Mouse (Mus musculus): ENCODE results near the gene Llgl2. TPM values are rescaled to one million over a fixed set of nuclear protein-coding genes. Genes with fewer than 3 reads are reported as not detected.

The Llgl2 gene
- polyA plus RNA-seq (2012; rRNA removed): 1.5 and 2.5 TPM in 2 replicates

DNA sequence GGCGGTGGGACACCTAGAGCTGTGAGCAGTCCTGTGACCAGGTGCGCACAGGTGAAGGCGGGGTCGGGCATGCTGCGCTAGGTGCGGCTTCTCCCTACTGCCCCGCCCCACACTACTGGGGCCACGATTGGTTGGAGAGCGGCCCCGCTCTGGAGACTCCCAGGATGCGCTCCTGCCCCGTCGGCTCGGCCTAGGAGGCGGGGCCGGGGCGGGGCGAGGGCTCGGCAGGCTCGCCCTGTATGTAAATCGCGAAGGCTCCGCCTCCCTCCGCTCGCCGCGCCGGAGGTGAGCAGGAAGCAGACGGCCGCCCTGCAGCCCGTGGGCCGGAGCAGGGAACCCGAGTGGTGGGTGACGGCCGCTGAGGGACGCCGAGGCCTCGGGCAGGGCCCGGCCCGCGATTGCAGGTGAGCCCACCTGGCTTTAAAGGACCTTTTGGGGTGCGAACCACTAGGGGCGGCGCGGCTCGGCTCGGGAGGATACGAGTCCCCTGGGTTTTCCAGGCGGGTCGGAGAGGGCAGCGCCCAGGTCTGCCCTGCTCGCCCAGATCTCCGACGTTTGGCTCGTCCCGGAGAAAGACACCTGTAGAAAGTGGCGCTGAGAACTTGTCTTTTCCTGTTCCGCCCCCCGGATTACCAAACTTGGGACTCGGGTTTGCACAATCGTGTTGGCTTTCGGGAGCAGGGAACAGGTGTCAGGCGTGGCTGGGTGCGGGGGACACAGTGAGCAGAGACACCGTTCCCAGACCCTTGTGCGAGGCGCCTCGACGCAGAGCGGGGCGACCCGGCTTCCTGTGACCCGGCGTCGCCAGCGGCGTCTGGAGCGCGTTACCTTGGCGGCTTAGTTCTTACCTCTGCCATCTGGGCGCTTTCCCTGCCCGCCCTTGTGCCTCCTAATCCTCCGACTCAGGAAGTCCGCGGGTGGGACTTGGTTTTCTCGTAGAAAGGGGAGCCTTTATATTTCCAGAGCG is at the start of gene Llgl2:
TSS of gene Llgl2 (plus strand) at position 276 of the 967 bp plus-strand sequence.
- TF ChIP-seq POLR2A (IDR thresholded peaks at IDR 0.05; ENCODE audit: borderline replicate concordance, extremely low read depth, insufficient read depth, insufficient read length, poor library complexity, severe bottlenecking) (peak; percentile 31; the same call in 1 of the 2 replicates), CTCF (IDR thresholded peaks at IDR 0.05; ENCODE audit: borderline replicate concordance, extremely low read depth, insufficient read depth, insufficient read length) (0 out of 2 replicates have a peak, but pooled peaks have one; percentile 8)
- DNase-seq (ENCODE audit: low read depth): peak; percentile 85

DNA sequence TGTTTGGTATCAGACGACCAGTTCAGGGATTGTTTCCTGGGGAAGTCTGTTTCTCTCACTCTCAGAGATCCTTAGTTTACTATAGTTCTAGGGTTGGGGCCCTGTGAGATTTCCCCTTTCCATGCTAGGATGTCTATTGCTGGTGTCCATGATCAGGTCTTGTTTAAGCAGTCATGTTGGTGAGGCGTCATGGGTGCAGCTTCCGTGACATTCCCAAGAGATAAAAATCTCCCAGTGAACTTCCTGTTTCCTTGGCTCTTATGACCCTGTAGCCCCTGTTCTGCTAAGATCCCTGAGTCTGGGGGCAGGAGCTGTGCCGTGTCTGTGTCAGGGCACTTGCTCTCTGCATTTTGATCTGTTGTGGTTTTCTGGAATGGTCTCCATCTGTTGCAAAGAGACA is 49.2 kb upstream of the Llgl2 start:
- TF ChIP-seq CTCF (IDR thresholded peaks at IDR 0.05; ENCODE audit: borderline replicate concordance, extremely low read depth, insufficient read depth, insufficient read length): no peak
- no peak for TF ChIP-seq POLR2A (IDR thresholded peaks at IDR 0.05; ENCODE audit: borderline replicate concordance, extremely low read depth, insufficient read depth, insufficient read length, poor library complexity, severe bottlenecking)
- no peak for DNase-seq (ENCODE audit: low read depth)

DNA sequence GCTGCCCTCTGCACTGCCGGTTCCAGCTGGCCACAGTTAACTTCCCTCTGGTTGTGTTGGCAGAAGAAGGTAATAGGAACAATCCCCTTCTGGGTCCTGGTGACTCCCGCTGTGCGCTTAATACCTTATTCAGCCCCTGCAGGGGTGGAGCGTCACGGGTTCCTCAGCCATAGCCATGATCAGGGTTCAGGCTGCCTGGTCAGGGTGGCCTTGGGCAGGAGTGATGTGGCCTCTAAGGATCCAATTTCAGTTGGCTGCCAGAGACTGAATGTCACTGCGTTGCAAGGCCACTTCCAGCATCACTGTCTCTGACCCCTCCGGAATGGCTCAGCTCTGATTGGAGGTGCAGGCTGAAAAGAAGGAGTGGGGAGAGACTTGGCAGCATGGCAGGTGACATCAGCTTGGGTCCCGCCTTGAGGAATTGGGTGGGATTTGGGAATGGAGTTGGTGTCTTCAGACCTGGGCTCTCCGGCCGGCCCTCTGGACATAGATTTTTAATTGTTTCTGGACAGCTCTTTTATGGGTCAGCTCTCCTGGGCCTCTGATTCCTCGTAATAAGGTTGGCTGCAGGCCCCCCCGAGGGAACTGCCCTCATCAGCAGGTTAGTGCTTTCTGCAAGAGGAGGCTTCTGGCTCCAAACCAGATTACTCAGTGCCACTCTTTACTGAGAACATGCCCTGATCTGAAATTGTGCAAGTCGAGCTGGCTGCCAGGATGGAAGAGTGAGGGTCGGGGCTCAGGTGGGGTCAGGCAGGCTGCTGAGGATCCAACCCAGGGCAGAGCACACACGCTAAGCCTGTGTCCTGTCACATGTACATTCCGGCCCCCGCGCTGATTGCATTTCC is 47.8 kb upstream of the Llgl2 start:
- TF ChIP-seq CTCF (IDR thresholded peaks at IDR 0.05; ENCODE audit: borderline replicate concordance, extremely low read depth, insufficient read depth, insufficient read length): no peak
- no peak for TF ChIP-seq POLR2A (IDR thresholded peaks at IDR 0.05; ENCODE audit: borderline replicate concordance, extremely low read depth, insufficient read depth, insufficient read length, poor library complexity, severe bottlenecking)
- peak; percentile 40 for DNase-seq (ENCODE audit: low read depth)

DNA sequence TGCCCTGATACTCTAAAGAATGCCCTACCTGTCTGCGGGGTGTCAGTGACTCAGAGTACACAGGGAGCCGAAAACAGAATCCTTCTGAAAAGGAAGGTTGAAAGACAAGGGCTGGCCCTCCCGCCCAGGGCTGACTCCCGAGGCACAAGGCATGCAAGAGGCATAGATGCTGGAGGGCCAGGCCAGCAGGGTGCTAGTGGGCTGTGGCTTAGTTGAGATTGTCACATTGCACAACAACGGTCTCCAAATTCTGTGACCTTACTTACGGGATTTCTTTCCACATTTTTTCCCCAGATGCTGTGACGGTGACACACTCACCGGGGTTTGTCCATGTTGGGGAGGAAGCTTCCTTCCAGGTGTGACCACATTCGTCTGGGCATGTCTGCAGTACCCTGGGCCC is 46.9 kb upstream of the Llgl2 start:
- DNase-seq (ENCODE audit: low read depth): no peak
- TF ChIP-seq CTCF (IDR thresholded peaks at IDR 0.05; ENCODE audit: borderline replicate concordance, extremely low read depth, insufficient read depth, insufficient read length) (no peak), POLR2A (IDR thresholded peaks at IDR 0.05; ENCODE audit: borderline replicate concordance, extremely low read depth, insufficient read depth, insufficient read length, poor library complexity, severe bottlenecking) (no peak)

DNA sequence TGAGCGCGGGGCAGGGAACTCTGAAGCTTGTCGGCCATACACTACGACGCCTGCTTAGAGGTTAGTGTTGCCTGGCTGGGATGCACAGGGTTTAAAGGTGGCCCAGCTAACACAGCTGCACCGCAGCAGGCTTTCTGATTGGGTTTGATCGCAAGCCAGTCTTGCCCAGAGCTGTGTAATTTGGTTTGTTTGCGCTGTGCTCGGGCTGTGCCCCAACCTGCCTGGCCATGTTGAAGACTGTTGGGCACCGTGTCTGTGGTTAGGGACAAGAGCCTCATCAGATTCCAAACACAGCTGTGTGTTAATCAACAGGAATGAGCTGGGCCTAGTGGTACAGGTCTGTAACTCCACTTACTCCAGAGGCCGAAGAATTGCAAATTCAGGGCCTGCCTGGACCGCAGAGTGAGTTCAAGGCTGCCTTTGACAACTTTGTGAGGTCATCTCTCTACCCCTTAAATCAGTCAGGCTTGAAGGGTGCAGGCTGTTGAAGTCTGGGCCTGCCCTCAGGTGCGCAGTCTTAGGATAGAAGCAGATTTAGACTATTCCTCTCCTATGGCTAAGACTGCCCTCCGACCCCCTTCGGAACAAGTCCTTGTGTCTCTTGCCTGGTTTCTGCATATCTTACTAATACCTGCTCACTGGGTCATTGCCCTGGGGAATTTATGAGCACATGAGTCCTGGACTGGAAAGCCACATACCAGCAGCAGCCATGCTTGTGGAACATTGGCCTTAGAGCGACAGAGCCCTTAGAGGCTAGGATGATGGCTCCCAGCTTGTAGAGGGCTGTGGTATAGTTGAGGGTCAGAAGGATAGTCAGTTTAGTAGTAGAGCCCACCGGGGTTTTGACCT is 46.1 kb upstream of the Llgl2 start:
- peak; percentile 19 for DNase-seq (ENCODE audit: low read depth)
- TF ChIP-seq POLR2A (IDR thresholded peaks at IDR 0.05; ENCODE audit: borderline replicate concordance, extremely low read depth, insufficient read depth, insufficient read length, poor library complexity, severe bottlenecking) (no peak), CTCF (IDR thresholded peaks at IDR 0.05; ENCODE audit: borderline replicate concordance, extremely low read depth, insufficient read depth, insufficient read length) (no peak)

DNA sequence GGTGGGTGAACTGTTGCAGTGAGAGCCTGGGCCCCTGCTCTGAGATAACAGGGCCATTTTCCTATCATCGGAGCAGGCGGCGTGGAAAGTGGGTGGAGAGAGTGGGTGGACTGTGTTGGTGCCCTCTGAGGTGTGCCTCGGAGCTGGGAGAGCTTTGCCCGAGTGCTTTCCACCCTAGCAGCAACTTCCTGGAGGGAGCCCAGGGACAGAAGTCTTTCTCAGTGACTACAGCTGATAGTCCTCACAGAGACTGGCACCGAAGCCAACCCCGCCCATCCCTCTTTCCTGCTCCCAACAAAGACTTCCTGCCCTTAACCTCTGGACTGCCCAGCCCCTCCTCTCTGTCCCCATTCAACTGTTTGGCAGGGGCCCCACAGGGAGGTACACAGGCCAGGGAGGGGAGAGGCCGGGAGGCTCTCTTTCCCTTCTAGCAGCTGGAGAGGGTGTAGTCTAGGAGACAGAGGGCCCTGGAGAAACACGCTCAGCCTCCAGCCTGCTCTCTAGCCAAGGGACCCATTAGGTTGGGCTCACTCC is 44.7 kb upstream of the Llgl2 start:
- TF ChIP-seq CTCF (IDR thresholded peaks at IDR 0.05; ENCODE audit: borderline replicate concordance, extremely low read depth, insufficient read depth, insufficient read length) (no peak), POLR2A (IDR thresholded peaks at IDR 0.05; ENCODE audit: borderline replicate concordance, extremely low read depth, insufficient read depth, insufficient read length, poor library complexity, severe bottlenecking) (no peak)
- DNase-seq (ENCODE audit: low read depth): peak; percentile 85

DNA sequence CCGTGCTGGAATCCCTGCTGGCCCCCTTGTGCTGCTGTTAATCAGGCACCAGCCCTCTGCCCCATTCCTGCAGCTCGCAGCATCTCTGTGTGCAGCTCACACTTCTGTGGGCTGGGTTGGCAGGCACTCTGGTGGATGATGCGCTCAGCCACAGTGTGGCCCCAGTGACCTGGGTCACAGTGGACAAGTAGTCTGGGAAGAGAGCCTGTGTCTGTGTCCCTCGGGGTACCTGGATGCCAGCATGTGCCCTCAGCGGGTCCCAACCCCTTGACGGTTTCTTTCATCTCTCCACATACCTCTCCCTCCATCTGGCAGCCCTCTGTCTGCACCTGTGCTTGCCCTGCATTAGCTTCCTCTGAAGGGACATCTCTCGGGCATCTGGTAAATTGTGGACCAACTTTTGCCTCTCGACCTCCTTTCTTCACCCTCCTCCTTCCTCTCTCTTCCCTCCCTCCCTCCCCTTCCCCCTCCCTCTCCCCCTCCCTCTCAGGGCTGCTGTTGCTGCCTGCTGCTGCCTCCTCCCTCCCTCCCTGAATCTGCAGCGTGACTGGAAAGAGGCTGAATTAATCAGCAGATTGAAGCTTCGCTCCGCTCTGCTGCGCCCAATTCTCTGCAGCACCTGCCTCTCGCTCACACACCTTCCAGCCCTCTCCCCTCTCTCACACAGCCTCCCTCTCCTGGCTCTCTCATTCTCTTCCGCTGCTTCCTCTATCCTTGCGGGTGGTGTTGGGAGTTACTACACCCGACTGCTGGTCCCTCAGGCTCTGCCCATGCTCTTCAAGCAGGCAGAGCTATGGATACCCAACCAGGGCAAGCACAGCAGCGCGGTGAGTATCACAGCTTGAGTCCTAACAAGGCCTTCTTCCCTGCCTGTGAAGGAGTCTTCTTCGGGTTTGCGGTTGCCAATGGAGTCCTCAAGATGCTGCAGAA is 43.4 kb upstream of the Llgl2 start:
- peak; percentile 93 for DNase-seq (ENCODE audit: low read depth)
- TF ChIP-seq CTCF (IDR thresholded peaks at IDR 0.05; ENCODE audit: borderline replicate concordance, extremely low read depth, insufficient read depth, insufficient read length) (no peak), POLR2A (IDR thresholded peaks at IDR 0.05; ENCODE audit: borderline replicate concordance, extremely low read depth, insufficient read depth, insufficient read length, poor library complexity, severe bottlenecking) (no peak)

DNA sequence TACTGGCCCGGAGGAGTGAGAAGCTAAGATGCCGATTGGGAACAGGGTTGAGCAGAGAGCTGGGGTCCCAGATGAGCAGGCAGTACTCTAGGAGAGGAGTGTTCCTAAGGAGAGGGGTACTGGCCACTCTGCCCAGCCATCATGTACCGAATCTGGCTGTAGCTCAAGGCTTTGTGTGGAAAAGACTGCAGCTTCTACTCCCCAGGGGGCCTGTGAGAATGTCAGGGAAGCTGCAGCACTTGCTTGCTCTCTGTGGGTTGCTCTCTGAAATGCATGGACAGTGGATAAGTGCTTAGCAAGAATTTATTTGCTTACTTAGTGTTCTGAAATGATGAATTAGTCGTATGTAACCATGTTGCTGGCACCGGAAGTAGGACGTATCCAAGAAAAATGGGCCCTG is 37.4 kb upstream of the Llgl2 start:
- TF ChIP-seq POLR2A (IDR thresholded peaks at IDR 0.05; ENCODE audit: borderline replicate concordance, extremely low read depth, insufficient read depth, insufficient read length, poor library complexity, severe bottlenecking): no peak
- TF ChIP-seq CTCF (IDR thresholded peaks at IDR 0.05; ENCODE audit: borderline replicate concordance, extremely low read depth, insufficient read depth, insufficient read length): no peak
- DNase-seq (ENCODE audit: low read depth): no peak

DNA sequence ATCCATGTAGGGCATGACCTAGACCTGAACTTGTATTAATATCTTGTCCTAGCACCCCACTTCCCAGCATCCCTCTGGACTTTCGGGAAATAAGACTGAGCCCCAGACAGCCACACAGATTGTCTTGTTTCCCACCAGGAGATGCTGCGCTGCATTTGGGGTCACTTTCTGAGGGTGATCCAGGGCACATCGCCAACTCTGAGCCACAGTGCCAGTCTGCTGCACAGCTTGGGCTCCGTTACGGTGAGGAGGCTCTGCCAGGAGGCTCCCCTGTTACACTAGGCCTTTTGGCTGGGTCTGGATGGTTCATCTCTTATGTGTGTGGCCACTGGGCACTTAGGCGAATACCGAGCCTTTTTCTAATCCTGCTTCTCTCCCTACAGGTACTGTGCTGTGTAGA is 34.1 kb upstream of the Llgl2 start:
- DNase-seq (ENCODE audit: low read depth): no peak

More for the DNA sequence above, 34.1 kb upstream of the Llgl2 start:
- TF ChIP-seq CTCF (IDR thresholded peaks at IDR 0.05; ENCODE audit: borderline replicate concordance, extremely low read depth, insufficient read depth, insufficient read length) (no peak), POLR2A (IDR thresholded peaks at IDR 0.05; ENCODE audit: borderline replicate concordance, extremely low read depth, insufficient read depth, insufficient read length, poor library complexity, severe bottlenecking) (no peak)
